Mouse (Mus musculus): ENCODE measurements around the gene Rftn1.

Rftn1 gene

GRCm38 (mm10) chr17:50201828-50202445 is 11.5 kb upstream of the Rftn1 start:
- no peak for DNase-seq (ENCODE audit: low spot score)

GRCm38 (mm10) chr17:50199075-50199850 is 8.8 kb upstream of the Rftn1 start:
- no peak for DNase-seq (ENCODE audit: low spot score)

GRCm38 (mm10) chr17:50197572-50197971 is 7.1 kb upstream of the Rftn1 start:
- no peak for DNase-seq (ENCODE audit: low spot score)

- DNase-seq (ENCODE audit: low spot score), result no peak
Measured at GRCm38 (mm10) chr17:50196005-50196672, 5.7 kb upstream of the Rftn1 start.

GRCm38 (mm10) chr17:50195399-50195798 is 4.9 kb upstream of the Rftn1 start:
- DNase-seq (ENCODE audit: low spot score), result no peak

- DNase-seq (ENCODE audit: low spot score), result no peak
Measured at GRCm38 (mm10) chr17:50194541-50194940, 4.1 kb upstream of the Rftn1 start.

GRCm38 (mm10) chr17:50193653-50194052 is 3.2 kb upstream of the Rftn1 start:
- peak; percentile 59 for DNase-seq (ENCODE audit: low spot score)

- no peak for DNase-seq (ENCODE audit: low spot score)
Measured at GRCm38 (mm10) chr17:50192376-50192940, 2.0 kb upstream of the Rftn1 start.

- DNase-seq (ENCODE audit: low spot score), result no peak
Measured at GRCm38 (mm10) chr17:50191318-50191957, 964 bp upstream of the Rftn1 start.

- peak; percentile 80 for DNase-seq (ENCODE audit: low spot score)
Measured at GRCm38 (mm10) chr17:50189381-50190012, 977 bp downstream of the Rftn1 start.

- no peak for DNase-seq (ENCODE audit: low spot score)
Measured at GRCm38 (mm10) chr17:50188662-50189345, 1.7 kb downstream of the Rftn1 start.

- no peak for DNase-seq (ENCODE audit: low spot score)
Measured at GRCm38 (mm10) chr17:50185616-50186015, 4.9 kb downstream of the Rftn1 start.

- no peak for DNase-seq (ENCODE audit: low spot score)
Measured at GRCm38 (mm10) chr17:50185083-50185482, 5.4 kb downstream of the Rftn1 start.

GRCm38 (mm10) chr17:50184217-50185038 is 6.0 kb downstream of the Rftn1 start:
- no peak for DNase-seq (ENCODE audit: low spot score)

GRCm38 (mm10) chr17:50183300-50183699 is 7.2 kb downstream of the Rftn1 start:
- no peak for DNase-seq (ENCODE audit: low spot score)

- no peak for DNase-seq (ENCODE audit: low spot score)
Measured at GRCm38 (mm10) chr17:50182542-50182951, 7.9 kb downstream of the Rftn1 start.

- no peak for DNase-seq (ENCODE audit: low spot score)
Measured at GRCm38 (mm10) chr17:50180899-50181570, 9.4 kb downstream of the Rftn1 start.

GRCm38 (mm10) chr17:50173776-50174175 is 16.7 kb downstream of the Rftn1 start:
- no peak for DNase-seq (ENCODE audit: low spot score)

GRCm38 (mm10) chr17:50173368-50173767 is 17.1 kb downstream of the Rftn1 start:
- no peak for DNase-seq (ENCODE audit: low spot score)

GRCm38 (mm10) chr17:50172795-50173194 is 17.7 kb downstream of the Rftn1 start:
- DNase-seq (ENCODE audit: low spot score), result no peak
